Mouse (Mus musculus): Measurements from ENCODE around the gene Acads. TPM values are rescaled to one million over a fixed set of nuclear protein-coding genes. Genes with fewer than 3 reads are reported as not detected.
"Not testable (repeated sequence)": the region's sequence is repeated elsewhere in the genome, so short reads cannot be mapped to it uniquely, and the experiment has no call there.

Acads gene
- polyA plus RNA-seq, 1 experiment from 2014 or later = 46.9 TPM

GRCm38 (mm10) chr5:115076144-115076901, 42.8 kb downstream of the Acads start:
- DNase-seq = peak; percentile 86
- Histone ChIP-seq H3K9me3 (ENCODE audit: low read depth, low read length) (no peaks in the 10 kb centered on the region), H3K36me3 (ENCODE audit: insufficient read depth) (peaks cover 23% of the 10 kb centered on the region; the same call in 1 of the 2 replicates), H3K9ac (no peak overlapping the region), H3K27ac (ENCODE audit: low read depth) (no peak overlapping the region), H3K4me3 (ENCODE audit: low read depth, low read length) (no peak overlapping the region), H3K4me2 (no peak overlapping the region), H3K27me3 (ENCODE audit: insufficient read depth, low read length) (no peaks in the 10 kb centered on the region), H3K4me1 (ENCODE audit: insufficient read depth) (0 out of 2 replicates have a peak, but pooled peaks cover under 1% of the 10 kb centered on the region)
- peak; percentile 77 for TF ChIP-seq CTCF (IDR thresholded peaks at IDR 0.05; ENCODE audit: low read depth)
- 55% methylated on average over 5 of the region's 5 CpGs for WGBS
- ATAC-seq (ENCODE audit: insufficient read depth) = no peak

GRCm38 (mm10) chr5:115074749-115075148, 44.4 kb downstream of the Acads start:
- no peak overlapping the region for H3K4me2 ChIP-seq
- no peak overlapping the region for H3K27ac ChIP-seq (ENCODE audit: low read depth)
- no peaks in the 10 kb centered on the region for H3K9me3 ChIP-seq (ENCODE audit: low read depth, low read length)
- peaks cover 2% of the 10 kb centered on the region; the same call in 1 of the 2 replicates for H3K4me1 ChIP-seq (ENCODE audit: insufficient read depth)
- ATAC-seq (ENCODE audit: insufficient read depth) = no peak
- H3K27me3 ChIP-seq (ENCODE audit: insufficient read depth, low read length) = no peaks in the 10 kb centered on the region
- H3K4me3 ChIP-seq (ENCODE audit: low read depth, low read length) = no peak overlapping the region
- WGBS = 76% methylated on average over 4 of the region's 4 CpGs
- no peak for TF ChIP-seq CTCF (IDR thresholded peaks at IDR 0.05; ENCODE audit: low read depth)
- no peak for DNase-seq
- no peak overlapping the region for H3K9ac ChIP-seq
- H3K36me3 ChIP-seq (ENCODE audit: insufficient read depth) = peaks cover 23% of the 10 kb centered on the region; the same call in 1 of the 2 replicates

GRCm38 (mm10) chr5:115073306-115073705, 45.8 kb downstream of the Acads start:
- not testable (repeated sequence) for ATAC-seq (ENCODE audit: insufficient read depth)

GRCm38 (mm10) chr5:115072143-115072542, 47.0 kb downstream of the Acads start:
- DNase-seq (peak; percentile 64), ATAC-seq (ENCODE audit: insufficient read depth) (0 out of 2 replicates have a peak, but pooled peaks have one; percentile 65)
- Histone ChIP-seq H3K27me3 (ENCODE audit: insufficient read depth, low read length) (no peaks in the 10 kb centered on the region), H3K4me3 (ENCODE audit: low read depth, low read length) (no peak overlapping the region), H3K27ac (ENCODE audit: low read depth) (no peak overlapping the region), H3K9ac (no peak overlapping the region), H3K36me3 (ENCODE audit: insufficient read depth) (peaks cover 14% of the 10 kb centered on the region; the same call in 1 of the 2 replicates), H3K9me3 (ENCODE audit: low read depth, low read length) (no peaks in the 10 kb centered on the region), H3K4me1 (ENCODE audit: insufficient read depth) (peaks cover 2% of the 10 kb centered on the region; the same call in 1 of the 2 replicates), H3K4me2 (no peak overlapping the region)
- WGBS = 74% methylated on average over 7 of the region's 7 CpGs
- TF ChIP-seq CTCF (IDR thresholded peaks at IDR 0.05; ENCODE audit: low read depth) = no peak

More at GRCm38 (mm10) chr5:115073306-115073705, 45.8 kb downstream of the Acads start:
- not testable (repeated sequence) for H3K4me2 ChIP-seq; H3K27me3 ChIP-seq (ENCODE audit: insufficient read depth, low read length); H3K27ac ChIP-seq (ENCODE audit: low read depth); H3K9ac ChIP-seq; DNase-seq; H3K4me3 ChIP-seq (ENCODE audit: low read depth, low read length); H3K4me1 ChIP-seq (ENCODE audit: insufficient read depth); H3K9me3 ChIP-seq (ENCODE audit: low read depth, low read length)
- 76% methylated on average over 8 of the region's 8 CpGs for WGBS
- peaks cover 20% of the 10 kb centered on the region; the same call in 1 of the 2 replicates for H3K36me3 ChIP-seq (ENCODE audit: insufficient read depth)

GRCm38 (mm10) chr5:115071096-115071901, 47.8 kb downstream of the Acads start:
- peaks cover 14% of the 10 kb centered on the region; the same call in 1 of the 2 replicates for H3K36me3 ChIP-seq (ENCODE audit: insufficient read depth)
- H3K27me3 ChIP-seq (ENCODE audit: insufficient read depth, low read length) = no peaks in the 10 kb centered on the region
- no peak for TF ChIP-seq CTCF (IDR thresholded peaks at IDR 0.05; ENCODE audit: low read depth)
- no peak overlapping the region for H3K9ac ChIP-seq
- peak overlapping the region; percentile 61 for H3K27ac ChIP-seq (ENCODE audit: low read depth)
- H3K4me3 ChIP-seq (ENCODE audit: low read depth, low read length) = no peak overlapping the region
- H3K4me1 ChIP-seq (ENCODE audit: insufficient read depth) = peaks cover 2% of the 10 kb centered on the region; the same call in 1 of the 2 replicates
- 79% methylated on average over 11 of the region's 11 CpGs for WGBS
- H3K9me3 ChIP-seq (ENCODE audit: low read depth, low read length) = no peaks in the 10 kb centered on the region
- no peak overlapping the region for H3K4me2 ChIP-seq
- no peak for ATAC-seq (ENCODE audit: insufficient read depth)
- DNase-seq = peak; percentile 59

- TF ChIP-seq CTCF (IDR thresholded peaks at IDR 0.05; ENCODE audit: low read depth) = no peak
- WGBS = 98% methylated on average over 2 of the region's 2 CpGs
- DNase-seq (no peak), ATAC-seq (ENCODE audit: insufficient read depth) (no peak)
- Histone ChIP-seq H3K27ac (ENCODE audit: low read depth) (no peak overlapping the region), H3K9me3 (ENCODE audit: low read depth, low read length) (no peaks in the 10 kb centered on the region), H3K9ac (no peak overlapping the region), H3K36me3 (ENCODE audit: insufficient read depth) (peaks cover 9% of the 10 kb centered on the region; the same call in 1 of the 2 replicates), H3K4me3 (ENCODE audit: low read depth, low read length) (no peak overlapping the region), H3K4me1 (ENCODE audit: insufficient read depth) (peaks cover 2% of the 10 kb centered on the region; the same call in 1 of the 2 replicates), H3K4me2 (no peak overlapping the region), H3K27me3 (ENCODE audit: insufficient read depth, low read length) (no peaks in the 10 kb centered on the region)
Measured at GRCm38 (mm10) chr5:115070457-115070856, 48.7 kb downstream of the Acads start.

- no peak for TF ChIP-seq CTCF (IDR thresholded peaks at IDR 0.05; ENCODE audit: low read depth)
- Histone ChIP-seq H3K27me3 (ENCODE audit: insufficient read depth, low read length) (no peaks in the 10 kb centered on the region), H3K9me3 (ENCODE audit: low read depth, low read length) (no peaks in the 10 kb centered on the region), H3K27ac (ENCODE audit: low read depth) (no peak overlapping the region), H3K36me3 (ENCODE audit: insufficient read depth) (peaks cover 1% of the 10 kb centered on the region; the same call in 1 of the 2 replicates), H3K4me1 (ENCODE audit: insufficient read depth) (peaks cover 2% of the 10 kb centered on the region; the same call in 1 of the 2 replicates), H3K4me2 (no peak overlapping the region), H3K4me3 (ENCODE audit: low read depth, low read length) (no peak overlapping the region), H3K9ac (no peak overlapping the region)
- WGBS = 83% methylated on average over 3 of the region's 3 CpGs
- ATAC-seq (ENCODE audit: insufficient read depth) = no peak
- DNase-seq = no peak
Measured at GRCm38 (mm10) chr5:115069611-115070010, 49.5 kb downstream of the Acads start.
